Mouse (Mus musculus) erythroid progenitor cell, adult 5-6 weeks (primary cell): ENCODE results near the gene Plxna2. TPM values are rescaled to one million over a fixed set of nuclear protein-coding genes. Genes with fewer than 3 reads are reported as not detected.

ENCODE experiments used
- ATAC-seq: replicated peaks from 2 replicates; pipeline ENCODE4 v1.8.0; 2016; ENCODE audit warnings: moderate number of reproducible peaks, mild to moderate bottlenecking, moderate TSS enrichment, inconsistent platforms; ENCODE audit not compliant: poor library complexity, low FRiP score, severe bottlenecking
- total RNA-seq, 2 experiments: library from RNA; stranded (forward) in 1 of 2; stranded (reverse) in 1 of 2; fragments of 150-400 nt in 1 of 2; fragments of 186-747, 209-891 nt in 1 of 2; gene quantifications; 2 replicates each; pipeline versions ENCODE4 v1.2.3 to v1.2.4; 2015 to 2017; ENCODE audit warnings: low replicate concordance in 2 of 2

Plxna2 gene
- total RNA-seq, 2 experiments from 2014 or later: 0.84 to 1.4 TPM

DNA sequence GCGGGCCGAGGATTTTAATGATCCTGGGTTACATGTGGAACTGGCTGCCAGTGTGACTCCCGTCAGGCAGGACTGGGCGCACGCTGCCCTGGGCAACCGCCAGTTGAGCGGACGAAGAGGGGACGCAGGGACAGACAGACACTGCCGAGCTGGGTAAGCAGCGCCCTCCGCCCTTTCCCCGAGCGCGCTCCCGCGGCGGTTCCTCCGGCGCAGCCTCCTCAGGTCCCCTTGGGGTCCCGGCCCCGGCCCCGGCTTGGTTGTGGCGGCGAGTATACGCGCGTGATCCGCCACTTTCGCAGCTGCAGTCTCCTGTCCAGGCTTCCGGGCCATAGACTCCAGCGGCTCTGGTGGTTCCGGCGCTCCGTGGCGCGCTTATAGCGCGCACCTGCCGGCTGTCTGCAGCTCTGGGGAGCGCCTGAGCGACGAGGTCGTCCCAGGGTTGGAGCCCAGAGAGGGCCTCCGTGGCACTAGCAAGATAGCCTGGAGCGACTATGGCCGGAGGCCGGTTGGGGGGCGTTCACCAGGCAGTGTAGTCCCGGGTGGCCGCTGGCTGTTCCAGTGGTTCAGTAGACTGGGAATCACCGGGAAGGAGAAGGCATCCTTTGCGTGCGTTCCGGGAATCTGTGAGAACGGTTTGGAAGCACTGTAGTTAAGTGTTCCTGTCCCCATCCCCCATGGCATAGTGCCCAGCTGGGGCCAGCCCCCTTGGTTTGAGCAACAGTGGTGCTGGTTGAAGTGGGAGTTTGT is 2.4 kb downstream of the Plxna2 start:
- ATAC-seq: no peak

DNA sequence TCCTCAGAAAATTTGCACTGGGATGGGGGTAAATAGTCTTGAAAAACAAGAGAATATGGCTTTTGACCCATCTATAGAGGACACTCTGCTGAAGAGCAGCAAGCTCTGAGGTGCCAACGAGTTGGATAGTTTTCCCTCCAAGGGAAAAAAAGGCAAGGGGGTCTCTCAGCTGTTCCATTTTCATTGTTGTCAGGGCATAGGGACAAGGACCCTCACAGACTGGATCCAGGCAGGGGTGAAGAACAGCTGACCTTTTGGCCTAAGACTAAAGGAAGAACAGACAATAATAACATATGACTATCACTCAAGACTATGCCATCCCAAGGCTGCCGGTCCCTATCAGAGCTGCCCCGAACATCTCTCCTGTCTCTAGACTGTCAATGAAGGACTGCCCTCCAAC is 4.2 kb downstream of the Plxna2 start:
- no peak for ATAC-seq

DNA sequence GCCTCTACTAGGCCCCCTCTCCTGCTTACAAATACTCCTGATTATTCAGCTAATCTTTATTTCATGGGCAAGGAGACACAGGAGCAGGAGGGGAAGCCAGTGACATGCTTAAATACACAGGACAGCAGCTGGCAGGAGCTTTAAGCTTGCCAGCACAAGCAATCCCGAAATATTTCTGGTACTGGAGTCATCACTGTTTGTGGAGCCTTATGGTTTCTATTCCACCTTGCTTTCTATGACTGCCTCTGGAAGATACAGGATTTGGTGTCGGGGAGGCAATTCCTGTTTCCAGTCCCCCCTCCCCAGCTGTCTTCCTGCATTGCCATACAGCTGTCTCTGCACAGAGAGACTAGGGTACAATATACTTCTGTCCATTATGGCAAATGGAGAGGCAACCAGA is 4.7 kb downstream of the Plxna2 start:
- ATAC-seq: no peak

DNA sequence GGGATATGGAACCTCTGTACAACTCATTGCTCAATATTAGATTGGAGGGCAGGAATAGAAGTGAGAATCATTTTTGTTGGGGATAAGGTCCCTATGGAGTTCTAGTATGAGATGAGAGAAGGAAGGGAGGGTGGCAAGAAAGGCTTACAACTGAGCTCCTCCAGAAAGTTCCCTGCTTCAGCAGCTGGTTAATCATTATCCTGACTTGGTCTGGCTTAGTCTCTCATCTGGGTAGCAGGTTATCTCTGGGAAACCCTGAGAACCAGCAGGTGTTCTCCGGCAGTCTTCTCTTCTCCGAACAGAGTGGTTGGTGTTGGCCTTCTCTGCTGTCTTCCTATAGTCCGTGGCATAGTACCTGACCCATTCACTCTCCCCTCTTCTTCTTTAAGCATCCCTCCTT is 5.6 kb downstream of the Plxna2 start:
- ATAC-seq: no peak

DNA sequence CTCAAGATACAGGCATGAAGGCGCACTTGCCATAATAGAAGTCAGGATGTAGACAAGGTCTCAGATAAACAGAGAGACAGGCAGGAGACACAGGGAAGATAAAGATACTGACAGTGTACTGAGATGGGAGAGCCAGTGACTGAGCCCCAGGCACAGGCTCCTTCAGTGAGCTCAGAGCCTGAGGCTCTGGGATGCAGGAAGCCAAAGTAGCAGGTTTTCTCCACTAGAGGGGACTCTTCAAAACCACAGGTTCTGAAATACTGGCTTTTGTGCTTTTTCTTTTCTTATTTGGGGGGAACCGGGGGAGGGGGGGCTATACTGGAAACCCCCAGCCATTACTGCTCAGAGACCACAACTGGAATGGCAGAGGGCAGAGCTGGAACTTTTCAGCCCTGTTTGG is 6.4 kb downstream of the Plxna2 start:
- no peak for ATAC-seq

DNA sequence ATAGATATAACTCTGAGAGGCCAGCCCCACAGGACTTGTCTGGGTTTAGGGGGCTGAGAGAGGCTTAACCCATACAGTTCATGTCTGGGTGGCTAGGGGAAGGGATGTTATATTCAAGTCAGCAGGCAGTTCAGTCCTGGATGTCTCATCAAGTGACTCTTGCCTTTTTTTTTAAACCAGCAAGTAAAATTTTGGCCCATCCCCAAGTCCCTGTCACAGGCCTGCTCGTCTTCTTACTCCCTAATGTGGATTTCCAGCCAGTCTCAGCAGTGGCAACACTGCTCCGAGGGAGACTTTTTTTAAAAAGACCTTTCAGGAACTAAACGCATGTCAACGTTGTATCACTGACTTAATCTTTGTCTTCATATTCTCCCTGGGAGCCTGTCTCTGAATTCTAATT is 7.0 kb downstream of the Plxna2 start:
- ATAC-seq: no peak

DNA sequence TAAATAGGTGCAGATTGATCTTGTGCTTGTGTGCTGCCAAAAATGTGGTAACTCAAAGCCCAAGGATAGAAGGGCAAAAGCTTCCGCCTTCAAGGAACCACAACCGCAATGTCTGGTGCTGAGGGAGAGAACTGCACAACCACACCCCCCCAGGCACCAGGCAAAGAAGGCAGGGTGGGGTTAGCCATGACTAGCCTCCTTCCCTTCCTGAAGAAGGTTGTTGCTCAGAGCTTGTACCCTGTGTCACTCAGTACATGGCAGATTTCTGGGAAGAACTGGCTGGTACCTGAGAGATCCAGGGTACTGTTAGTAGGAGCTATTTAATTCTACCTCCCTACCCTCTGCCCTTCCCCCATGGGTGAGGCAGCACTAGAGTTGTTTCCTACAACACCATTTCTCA is 8.1 kb downstream of the Plxna2 start:
- no peak for ATAC-seq

DNA sequence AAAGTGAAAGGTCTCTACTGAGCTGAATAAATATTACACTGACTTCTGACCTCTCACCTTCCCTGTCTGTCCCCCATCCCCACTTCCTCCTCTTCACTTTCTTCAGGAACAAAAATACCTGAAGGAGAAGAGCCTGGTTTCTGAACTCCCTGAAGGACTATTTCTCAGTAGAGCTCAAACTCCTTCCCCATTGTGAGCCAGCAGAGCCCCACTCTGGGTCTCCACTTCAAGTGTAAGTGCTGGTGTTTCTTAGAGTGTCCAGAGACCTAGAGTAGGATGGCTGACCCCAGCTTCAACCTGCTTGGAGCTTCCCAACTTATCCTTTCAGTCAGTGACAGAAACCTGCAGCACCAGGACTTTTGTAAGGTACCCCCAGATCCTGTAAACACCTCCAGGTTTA is 9.3 kb downstream of the Plxna2 start:
- no peak for ATAC-seq

DNA sequence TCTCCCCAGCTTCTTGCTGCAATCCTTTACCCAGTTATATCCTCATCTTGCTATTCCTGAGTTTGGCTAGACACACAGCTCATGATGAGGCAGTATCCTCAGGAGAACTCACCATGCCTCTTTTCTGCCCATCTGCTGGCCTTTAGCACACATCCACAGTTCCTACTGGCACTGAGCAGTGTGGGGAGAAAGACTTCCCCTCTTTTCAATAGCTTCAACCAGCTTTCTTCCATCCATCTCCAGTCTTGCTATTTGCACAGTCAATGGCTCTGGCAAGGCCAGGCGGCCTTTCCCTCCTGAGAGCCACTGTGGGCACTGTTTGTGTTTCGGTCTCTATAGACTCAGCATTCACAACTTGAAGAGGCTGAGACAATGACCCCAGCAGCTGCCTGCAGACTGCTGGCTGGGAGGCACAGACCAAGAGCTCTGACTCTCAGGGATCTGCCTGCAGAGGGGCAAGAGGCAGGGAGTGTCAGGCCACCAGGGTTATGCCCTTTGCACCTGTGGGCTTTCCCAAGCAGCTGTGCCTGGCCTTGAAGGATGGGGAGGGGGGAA is 11.2 kb downstream of the Plxna2 start:
- no peak for ATAC-seq

DNA sequence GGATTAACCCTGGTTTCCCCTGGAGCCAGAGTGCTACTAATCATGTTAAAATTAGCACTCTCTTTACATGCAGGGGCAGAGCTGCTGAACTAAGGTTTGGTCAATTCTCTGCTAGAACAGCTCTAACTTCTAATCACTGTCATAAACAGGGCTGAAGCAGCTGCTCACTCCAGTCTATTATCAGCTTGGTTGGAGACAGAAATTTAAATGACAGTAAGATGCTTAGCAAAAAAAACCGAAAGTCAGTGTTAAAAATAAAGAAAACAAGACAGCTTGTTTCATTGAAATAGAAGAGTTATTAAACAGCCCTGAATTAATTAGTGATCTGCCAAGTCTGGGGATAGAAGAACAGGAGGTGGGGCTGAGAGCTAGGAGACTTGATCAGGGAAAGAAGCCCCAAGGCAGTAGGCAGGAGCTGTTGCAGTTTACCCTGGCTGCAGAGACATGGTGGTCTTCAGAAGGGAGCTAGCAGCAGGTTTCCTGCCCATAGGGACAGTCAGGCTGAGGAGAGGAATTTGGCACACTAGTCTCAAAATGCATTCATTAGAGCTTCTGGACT is 12.6 kb downstream of the Plxna2 start:
- no peak for ATAC-seq

DNA sequence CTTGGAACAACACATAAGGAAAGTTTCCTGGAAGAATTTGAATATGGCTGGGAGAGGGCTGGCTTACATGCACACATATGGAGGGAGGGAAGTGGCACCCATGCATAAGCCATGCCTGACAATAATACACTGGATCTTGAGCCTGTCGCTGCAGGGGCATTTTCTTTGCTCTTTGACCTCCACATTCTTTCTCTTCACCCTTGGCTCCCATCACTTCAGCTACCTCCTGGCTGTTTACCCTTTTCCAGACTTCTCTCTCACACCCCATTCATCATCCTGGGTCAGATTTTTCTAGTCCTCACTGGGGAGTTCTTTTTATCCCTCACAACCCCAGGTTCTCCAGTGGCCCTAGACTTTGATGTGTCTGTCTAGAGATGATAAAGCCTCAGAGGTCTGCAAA is 13.6 kb downstream of the Plxna2 start:
- no peak for ATAC-seq

DNA sequence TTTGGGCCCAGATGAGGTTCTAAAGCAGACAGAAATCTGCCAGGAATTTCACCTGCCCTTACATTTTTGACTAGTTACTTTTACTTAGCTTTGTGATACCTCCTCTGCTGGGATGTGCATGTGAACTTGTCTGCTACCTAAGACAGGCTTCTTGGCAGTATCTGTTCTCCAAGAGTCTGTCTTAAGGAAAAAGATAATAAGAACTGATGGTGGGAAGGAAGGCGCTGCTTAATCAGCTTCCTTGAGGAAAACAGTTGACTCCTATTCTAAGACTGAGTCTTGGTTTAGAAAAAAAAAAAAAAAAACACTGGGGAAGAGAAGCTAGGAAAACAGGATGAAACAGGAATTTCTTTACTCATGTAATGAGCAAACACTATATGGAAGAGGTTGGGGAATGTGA is 14.0 kb downstream of the Plxna2 start:
- no peak for ATAC-seq

DNA sequence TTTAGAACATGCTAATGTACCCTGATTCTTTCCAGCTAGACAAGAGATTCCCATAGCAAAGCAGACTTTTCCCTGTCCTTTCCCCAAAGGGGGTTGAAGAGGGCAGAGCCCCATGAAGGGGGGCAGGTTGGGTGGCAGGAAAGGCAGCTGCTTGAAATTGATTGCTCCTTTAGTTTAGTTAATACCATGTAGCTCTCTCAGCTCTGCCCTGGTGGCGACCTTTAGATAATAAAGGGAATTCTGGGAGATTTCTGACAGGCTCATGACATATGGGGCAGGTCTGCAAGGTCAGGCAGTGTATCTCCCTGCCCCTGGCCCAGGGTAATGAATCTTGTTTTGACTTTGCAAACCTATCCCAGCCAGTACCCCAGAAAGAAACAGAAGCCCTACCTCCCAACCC is 17.4 kb downstream of the Plxna2 start:
- ATAC-seq: no peak

DNA sequence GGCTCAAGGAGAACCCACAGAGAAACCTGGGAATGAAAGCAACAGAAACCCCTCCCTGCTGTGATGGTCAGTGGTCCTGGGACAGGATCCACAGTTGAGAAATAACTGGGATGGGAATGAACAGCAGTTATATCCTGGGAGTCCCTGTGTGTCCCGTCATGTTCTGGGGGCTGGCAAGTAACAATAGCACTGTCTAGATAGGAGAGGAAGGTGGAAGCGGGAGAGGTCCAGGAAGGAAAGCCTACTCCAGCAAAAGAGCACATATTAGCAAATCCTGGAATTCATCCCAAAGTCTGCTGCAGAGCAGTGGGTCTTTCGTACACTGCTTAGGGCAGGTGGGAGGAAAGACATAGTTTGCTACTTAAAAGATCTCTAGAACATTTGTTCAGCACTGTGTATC is 17.9 kb downstream of the Plxna2 start:
- no peak for ATAC-seq

DNA sequence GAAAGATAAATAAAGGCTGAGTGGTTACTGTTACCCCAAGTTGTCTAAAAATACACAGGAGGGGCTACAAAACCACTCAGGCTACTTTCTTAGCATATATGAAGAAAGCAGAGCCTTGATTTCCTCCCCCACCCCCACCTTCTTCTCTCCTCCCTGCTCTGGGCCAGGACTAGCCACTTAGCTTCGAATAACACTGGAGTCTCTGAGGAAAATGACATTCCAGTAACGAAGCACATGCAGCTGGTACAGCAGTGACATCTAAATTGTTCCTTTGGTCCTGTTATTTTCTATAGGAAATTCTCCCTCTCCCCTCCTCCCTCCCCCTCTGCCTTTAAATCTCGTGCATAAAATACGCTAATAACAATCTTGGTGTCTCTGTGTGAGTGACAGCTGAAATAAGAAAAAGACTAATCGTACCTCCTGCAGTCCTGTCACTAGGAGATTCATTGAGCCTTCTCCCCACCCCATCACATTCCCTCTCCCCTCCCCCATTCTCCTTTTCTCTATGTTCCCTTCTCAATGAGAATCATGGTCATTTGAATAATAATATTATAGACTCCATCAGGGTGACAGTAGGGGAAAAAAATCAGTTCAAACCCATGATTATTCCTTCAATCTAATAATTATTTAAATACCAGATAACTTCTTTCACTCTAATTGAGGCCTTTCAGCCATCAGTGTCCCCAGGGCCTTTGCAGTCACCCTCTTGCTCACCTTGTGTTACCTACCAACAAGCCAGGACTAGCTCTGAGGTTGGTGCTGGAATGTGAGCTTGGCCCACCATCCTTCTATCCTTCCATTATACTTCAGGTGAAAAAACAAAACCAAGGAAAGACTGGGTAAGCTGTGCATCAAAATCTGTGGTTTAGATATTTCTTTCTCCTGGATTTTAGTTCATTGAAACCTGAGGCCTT is 19.6 kb downstream of the Plxna2 start:
- ATAC-seq: no peak

DNA sequence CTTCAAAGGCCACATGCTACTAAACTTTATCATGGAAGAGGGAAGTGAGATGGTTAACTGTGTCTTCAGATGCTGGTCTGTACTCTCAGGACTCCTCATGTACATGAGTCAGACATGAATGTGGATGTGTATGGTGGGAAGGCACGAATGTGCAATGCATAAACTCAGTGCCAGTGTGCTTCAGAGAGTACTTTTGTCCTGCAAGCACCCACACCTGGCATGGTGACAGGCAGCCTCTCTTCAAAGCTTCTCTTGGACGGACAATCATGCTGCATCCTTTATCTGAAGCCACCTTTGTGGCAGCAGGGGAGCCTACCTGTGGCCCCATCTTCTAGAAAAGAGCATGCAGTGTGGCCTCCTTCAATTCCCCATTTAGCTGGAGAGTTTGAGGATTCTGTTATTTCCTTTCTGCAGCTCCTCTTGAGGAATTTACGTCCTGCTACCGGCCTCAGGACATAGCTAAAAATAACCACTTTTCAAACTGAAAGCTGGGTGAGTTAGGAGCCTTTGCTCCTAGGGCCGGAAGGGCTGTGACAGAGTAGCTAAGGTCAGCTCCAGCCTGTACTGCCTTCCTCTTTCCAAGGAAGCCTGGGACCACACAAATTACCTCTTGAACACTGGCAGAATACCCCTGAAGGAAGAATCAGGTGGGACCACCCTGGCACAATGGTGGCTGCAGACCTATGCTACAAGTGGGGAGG is 23.7 kb downstream of the Plxna2 start:
- ATAC-seq: no peak

DNA sequence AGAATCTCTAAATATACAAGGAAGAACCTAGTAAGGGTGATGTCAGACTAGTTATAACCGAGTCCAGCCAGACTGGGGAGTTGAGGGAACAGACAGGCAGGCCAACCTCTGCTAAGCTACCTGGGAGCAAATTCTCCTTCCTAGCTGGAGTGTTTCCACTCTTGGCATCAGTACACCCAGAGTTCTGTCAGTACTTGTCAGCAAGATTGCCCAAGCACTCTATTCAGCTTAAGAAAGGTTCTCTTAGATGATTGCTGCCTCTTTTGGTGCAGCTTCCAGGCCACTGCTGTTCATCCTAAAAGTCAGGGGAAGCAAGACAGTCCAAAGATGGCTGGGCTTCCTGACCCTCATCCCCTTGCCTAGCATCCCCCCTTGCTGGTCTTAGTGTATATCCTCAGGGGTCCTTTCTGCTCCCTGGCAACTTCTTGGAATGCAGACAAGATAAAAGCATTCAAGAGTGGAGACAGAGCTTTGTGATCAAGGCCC is 24.3 kb downstream of the Plxna2 start:
- ATAC-seq: no peak

DNA sequence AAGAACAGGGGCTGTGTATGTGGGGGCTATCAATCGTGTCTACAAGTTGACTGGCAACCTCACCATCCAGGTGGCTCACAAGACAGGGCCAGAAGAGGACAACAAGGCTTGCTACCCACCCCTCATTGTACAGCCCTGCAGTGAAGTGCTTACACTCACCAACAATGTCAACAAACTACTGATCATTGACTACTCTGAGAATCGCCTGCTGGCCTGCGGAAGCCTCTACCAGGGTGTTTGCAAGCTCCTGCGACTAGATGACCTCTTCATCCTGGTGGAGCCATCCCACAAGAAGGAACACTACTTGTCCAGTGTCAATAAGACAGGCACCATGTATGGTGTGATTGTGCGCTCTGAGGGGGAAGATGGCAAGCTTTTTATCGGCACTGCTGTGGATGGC is 25.9 kb downstream of the Plxna2 start:
- ATAC-seq: no peak

DNA sequence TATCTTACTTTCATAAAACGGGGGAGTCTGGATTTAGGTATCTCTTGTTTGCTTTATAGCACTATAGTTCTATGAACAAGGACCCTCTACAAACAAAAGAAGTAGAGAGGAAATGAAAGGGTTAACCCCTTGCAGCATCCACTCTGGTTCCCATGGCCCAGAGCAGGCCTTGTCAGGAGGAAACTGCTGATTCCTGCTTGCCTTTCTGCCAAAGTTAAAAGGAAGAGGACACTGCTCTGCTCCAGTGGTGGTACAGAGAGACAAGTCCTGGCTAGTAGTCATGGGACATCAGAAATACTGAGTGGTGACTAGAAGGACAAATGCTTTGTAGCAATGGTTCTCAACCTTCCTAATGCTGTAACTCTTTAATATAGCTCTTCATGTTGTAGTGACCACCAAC is 27.9 kb downstream of the Plxna2 start:
- no peak for ATAC-seq

DNA sequence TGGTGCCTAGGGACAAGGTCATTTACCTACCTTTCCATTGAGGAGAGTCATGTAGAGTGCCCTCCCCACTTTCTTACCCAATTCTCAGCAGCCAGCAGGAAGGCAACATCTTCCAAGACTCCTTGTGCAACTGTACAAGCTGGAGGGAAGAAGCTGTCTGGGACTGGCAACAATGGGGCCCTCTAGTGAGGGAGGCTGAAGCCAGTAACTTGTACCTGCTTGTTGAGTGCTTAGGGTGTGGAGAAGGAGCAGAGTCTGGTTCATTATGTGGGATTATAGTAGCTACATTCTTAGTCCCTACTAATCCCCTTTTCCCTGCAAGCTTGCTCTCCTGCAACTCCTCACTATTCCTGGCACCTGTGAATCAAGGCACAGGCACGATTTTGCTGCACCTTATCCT is 32.1 kb downstream of the Plxna2 start:
- ATAC-seq: no peak
